Mouse (Mus musculus): ENCODE results near the gene Slc12a9. TPM values are rescaled to one million over a fixed set of nuclear protein-coding genes. Genes with fewer than 3 reads are reported as not detected.

The Slc12a9 gene
- total RNA-seq, 2 experiments from 2014 or later, result 28.8 to 30.7 TPM

GRCm38 (mm10) chr5:137313466-137314192 is 19.8 kb downstream of the Slc12a9 start:
- DNase-seq (ENCODE audit: low spot score in 2 of 2), result no peak

- DNase-seq (ENCODE audit: low spot score in 2 of 2), result no peak
Measured at GRCm38 (mm10) chr5:137308356-137308755, 25.0 kb downstream of the Slc12a9 start.

GRCm38 (mm10) chr5:137307071-137307912 is 26.1 kb downstream of the Slc12a9 start, which contains the start of gene Srrt:
Srrt (minus strand) TSS chr5:137307674.
- peak; percentile 89 to 90 for DNase-seq (ENCODE audit: low spot score in 2 of 2)

- no peak for DNase-seq (ENCODE audit: low spot score in 2 of 2)
Measured at GRCm38 (mm10) chr5:137306439-137307005, 26.9 kb downstream of the Slc12a9 start.

- DNase-seq (ENCODE audit: low spot score in 2 of 2), result no peak
Measured at GRCm38 (mm10) chr5:137305822-137306221, 27.6 kb downstream of the Slc12a9 start.

- DNase-seq (ENCODE audit: low spot score in 2 of 2), result no peak
Measured at GRCm38 (mm10) chr5:137304816-137305215, 28.6 kb downstream of the Slc12a9 start.

- no peak for DNase-seq (ENCODE audit: low spot score in 2 of 2)
Measured at GRCm38 (mm10) chr5:137304165-137304564, 29.2 kb downstream of the Slc12a9 start.

- no peak for DNase-seq (ENCODE audit: low spot score in 2 of 2)
Measured at GRCm38 (mm10) chr5:137303609-137304008, 29.8 kb downstream of the Slc12a9 start.

GRCm38 (mm10) chr5:137301253-137301652 is 32.1 kb downstream of the Slc12a9 start:
- no peak for DNase-seq (ENCODE audit: low spot score in 2 of 2)

GRCm38 (mm10) chr5:137299240-137299639 is 34.2 kb downstream of the Slc12a9 start:
- no peak for DNase-seq (ENCODE audit: low spot score in 2 of 2)

- DNase-seq (ENCODE audit: low spot score in 2 of 2), result no peak
Measured at GRCm38 (mm10) chr5:137297126-137297525, 36.3 kb downstream of the Slc12a9 start.

- DNase-seq (ENCODE audit: low spot score in 2 of 2), result no peak
Measured at GRCm38 (mm10) chr5:137295712-137296111, 37.7 kb downstream of the Slc12a9 start.

- no peak for DNase-seq (ENCODE audit: low spot score in 2 of 2)
Measured at GRCm38 (mm10) chr5:137295296-137295695, 38.1 kb downstream of the Slc12a9 start.

- no peak for DNase-seq (ENCODE audit: low spot score in 2 of 2)
Measured at GRCm38 (mm10) chr5:137294744-137295093, 38.7 kb downstream of the Slc12a9 start.

GRCm38 (mm10) chr5:137293839-137294743 is 39.3 kb downstream of the Slc12a9 start, which contains the start of gene Ufsp1:
Ufsp1 (plus strand) TSS chr5:137294629.
- DNase-seq (ENCODE audit: low spot score in 2 of 2), result peak; percentile 94 to 96

- DNase-seq (ENCODE audit: low spot score in 2 of 2), result peak; percentile 51 to 63
Measured at GRCm38 (mm10) chr5:137293282-137293681, 40.1 kb downstream of the Slc12a9 start.

- DNase-seq (ENCODE audit: low spot score in 2 of 2), result no peak
Measured at GRCm38 (mm10) chr5:137291381-137291926, 41.9 kb downstream of the Slc12a9 start.

- DNase-seq (ENCODE audit: low spot score in 2 of 2), result peak; percentile 50 to 55
Measured at GRCm38 (mm10) chr5:137290677-137291076, 42.7 kb downstream of the Slc12a9 start.

GRCm38 (mm10) chr5:137289591-137290365 is 43.6 kb downstream of the Slc12a9 start:
- DNase-seq (ENCODE audit: low spot score in 2 of 2), result no peak

GRCm38 (mm10) chr5:137288999-137289470 is 44.4 kb downstream of the Slc12a9 start:
- DNase-seq (ENCODE audit: low spot score in 2 of 2), result peak; percentile 73 to 80

Measured in layer of hippocampus, postnatal 10 days (tissue).